Mouse (Mus musculus): ENCODE measurements at regions not wholly inside any gene's neighbourhood (a gene's known extent, or its start where the extent isn't known, plus 50 kb on each side); places are given as distances from the start of the nearest gene placed in this dataset.

DNA sequence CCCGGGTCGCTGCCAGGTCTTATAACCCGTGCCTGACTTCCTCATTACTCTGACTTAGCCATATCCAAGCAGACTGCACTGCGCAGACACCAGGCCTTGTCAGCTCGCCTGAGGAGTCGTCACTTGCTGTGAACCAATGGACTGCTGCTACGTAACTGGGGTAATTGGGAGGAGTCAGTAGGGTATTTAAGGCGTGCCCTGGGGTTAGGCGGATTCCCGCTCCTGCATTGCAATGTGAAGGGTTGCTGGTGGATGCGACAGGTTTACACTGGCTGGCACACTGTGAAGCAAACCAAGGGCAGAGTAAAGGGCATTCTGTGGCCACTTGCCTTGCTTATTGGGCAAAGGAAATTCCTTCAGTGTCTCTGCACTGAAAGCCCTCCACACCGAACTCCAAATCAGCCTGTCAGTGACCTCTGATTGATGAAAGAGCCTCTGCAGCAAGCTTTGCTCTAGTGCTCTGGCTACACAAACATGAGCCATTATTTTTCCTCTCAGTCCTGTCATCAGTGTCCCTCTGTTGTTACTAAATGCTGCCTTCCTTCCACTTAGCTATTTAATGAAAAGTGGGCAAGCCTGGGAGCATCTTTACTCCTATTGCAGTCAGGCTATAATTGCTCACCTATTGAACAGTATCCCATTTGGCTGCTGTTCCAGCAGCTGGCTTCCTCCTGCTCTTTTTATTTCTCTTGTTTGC lies 51.7 kb downstream of the Cypt12 start:
- Histone ChIP-seq H3K4me2 (ENCODE audit: low read depth, low read length, severe bottlenecking) (no peak overlapping the region), H3K9me3 (ENCODE audit: control insufficient read depth, low read length) (no peaks in the 10 kb centered on the region), H3K4me3 (ENCODE audit: low read depth, low read length) (no peak overlapping the region), H3K9ac (ENCODE audit: low read length) (no peak overlapping the region), H3K36me3 (ENCODE audit: control insufficient read depth, insufficient read depth, low read length) (no peaks in the 10 kb centered on the region), H3K4me1 (replicated peaks; ENCODE audit: control insufficient read depth, insufficient read depth, low read length) (no peaks in the 10 kb centered on the region), H3K27me3 (ENCODE audit: control insufficient read depth, insufficient read depth, low read length) (no peaks in the 10 kb centered on the region), H3K27ac (ENCODE audit: low read depth, low read length) (no peak overlapping the region)
- ATAC-seq (replicated peaks; ENCODE audit: low FRiP score) (no peak), DNase-seq (ENCODE audit: low spot score) (peak; percentile 44)
- 82% methylated on average over 12 of the region's 12 CpGs for WGBS

Measured in forebrain, embryonic 11.5 days (tissue).